Mouse (Mus musculus) ZHBTc4 (cell line): ENCODE measurements at regions not wholly inside any gene's neighbourhood (a gene's known extent, or its start where the extent isn't known, plus 50 kb on each side); places are given as distances from the start of the nearest gene placed in this dataset.
A peak's percentile ranks its signal among the peaks of the same experiment; 100 is the strongest.

ENCODE experiments used
- DNase-seq: peaks from one replicate; pipeline ENCODE4 v3.0.0-alpha.2; 2011; ENCODE audit warnings: low read depth, low spot score

DNA sequence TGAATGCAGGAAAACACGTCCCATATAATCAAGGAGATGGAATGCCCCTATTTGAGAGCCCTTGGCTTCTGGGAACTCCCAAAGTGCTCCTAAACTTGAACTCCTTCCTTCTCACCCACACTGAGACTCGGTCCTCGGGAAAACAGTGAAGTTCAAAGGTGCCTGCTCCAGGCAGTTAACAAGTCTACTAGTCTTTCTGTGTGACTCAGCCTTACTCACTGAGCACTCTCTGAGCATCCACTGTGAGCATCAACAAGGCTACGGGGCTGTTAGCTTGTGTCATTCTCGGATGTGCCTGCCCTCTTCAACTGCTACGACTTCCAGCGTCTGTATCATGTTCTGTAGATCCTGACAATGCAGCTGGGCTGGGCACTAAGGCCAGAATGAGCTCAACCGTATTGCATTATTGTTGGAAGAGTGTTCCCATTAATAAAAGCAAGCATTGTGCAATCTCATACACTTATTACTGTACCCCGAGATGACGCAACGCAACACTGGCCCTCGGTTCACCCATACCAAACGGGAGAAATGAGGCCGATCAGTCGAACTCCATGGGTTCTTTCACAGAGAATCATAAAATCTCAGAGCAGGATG lies 96.1 kb upstream of the Egr2 start:
- no peak for DNase-seq

- no peak for DNase-seq
These were observed 95.4 kb upstream of the Egr2 start for GRCm38 (mm10) chr10:67439844-67440243.

GRCm38 (mm10) chr10:67441243-67441642 lies 94.0 kb upstream of the Egr2 start:
- DNase-seq, result no peak

DNA sequence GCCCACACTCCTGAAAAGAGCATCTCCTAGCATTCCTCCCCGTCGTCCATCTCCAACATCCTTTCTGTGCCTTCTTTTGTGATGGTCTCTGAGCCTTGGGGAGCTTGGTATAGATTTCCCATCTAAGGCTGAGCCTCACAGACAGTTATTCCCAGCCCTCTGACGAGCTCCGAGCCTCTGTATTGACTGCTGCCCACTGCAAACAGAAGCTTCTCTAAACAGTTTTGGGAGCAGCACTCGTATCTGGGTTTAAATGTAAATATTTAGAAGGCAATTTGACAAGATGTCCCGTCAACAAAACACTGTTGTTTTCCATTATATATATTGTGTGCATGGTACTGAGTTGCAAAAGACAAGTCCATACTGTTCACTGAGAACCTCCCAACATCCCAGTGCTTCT lies 86.4 kb upstream of the Egr2 start:
- DNase-seq, result no peak

GRCm38 (mm10) chr10:67454149-67454548 lies 81.1 kb upstream of the Egr2 start:
- DNase-seq, result peak; percentile 15

DNA sequence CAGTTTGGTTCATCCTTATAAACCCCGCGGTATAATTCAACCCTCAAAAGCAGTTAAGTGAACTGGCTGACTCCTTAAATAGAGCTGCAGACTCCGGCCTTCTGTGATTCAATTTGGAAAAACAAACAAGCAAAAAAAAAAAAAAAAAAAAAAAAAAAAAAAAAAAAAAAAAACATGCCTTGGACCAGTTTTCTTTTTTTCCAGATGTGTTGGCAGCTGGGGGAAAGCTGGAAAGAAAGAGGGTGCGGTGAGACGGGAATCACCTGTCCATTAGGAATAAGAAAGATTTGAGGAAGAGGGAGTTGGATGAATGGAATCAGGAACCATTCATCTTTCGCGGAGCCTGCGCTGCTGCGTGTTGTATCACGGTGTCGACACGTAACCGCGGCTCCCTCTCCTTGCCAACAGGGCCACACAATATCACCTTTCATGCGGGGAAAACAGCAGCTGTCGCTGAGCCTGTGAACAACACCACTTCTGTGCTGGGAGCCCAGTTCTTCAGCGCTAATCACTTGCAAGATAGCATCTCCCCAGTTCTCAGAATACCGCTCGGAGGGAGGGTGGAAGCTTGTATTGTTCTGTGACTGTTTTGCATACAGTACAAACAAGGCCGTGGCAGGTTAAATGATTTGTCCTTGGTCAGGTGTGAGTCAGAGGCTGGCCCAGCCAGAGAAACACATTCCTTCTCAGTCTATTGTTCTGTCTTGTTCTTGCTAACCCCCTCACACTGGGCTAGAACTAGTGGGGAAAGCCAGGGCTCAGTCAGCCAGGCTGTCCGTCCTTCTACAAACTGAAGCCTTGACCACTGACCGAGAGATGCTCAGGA lies 76.6 kb upstream of the Egr2 start:
- peak; percentile 88 for DNase-seq

DNA sequence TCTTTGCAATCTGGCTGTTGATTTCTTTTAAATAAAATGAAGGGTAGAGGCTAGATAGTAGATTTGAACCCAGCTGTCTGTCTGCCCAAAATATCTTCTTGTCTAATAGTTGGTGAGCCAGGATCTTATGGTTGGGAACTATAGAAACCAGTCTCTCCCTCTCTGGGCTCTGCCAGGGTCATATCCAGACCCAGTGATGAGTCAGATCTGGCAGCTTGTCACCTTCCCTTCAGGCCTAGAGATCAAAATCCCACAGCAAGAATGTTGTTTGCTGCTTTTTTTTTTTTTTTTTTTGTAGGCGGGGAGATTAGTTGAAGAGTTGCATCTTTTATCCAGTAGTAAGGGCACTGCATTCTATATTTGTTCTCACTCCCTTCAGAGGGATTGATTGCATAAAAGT lies 74.0 kb upstream of the Egr2 start:
- no peak for DNase-seq

GRCm38 (mm10) chr10:67461862-67462261 lies 73.4 kb upstream of the Egr2 start:
- peak; percentile 75 for DNase-seq

DNA sequence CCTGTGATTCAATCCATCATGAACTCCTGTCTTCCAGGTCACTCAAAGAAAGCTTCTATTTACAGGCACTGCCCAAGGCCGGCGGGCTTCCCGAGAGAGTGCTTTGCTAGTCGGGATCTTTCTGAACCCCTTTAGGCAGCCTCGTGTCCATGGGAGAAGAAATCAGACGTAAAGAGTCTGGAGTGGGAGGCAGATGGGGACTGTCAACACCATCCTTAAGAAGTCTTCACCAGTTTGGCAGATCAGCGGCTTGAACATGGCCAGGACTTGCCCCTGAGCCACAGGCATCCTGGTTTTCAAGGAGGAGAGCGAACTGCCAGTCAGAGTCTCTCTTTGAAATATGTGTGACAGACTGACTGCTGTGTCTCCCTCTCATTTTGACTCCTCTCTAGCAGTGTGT lies 66.6 kb upstream of the Egr2 start:
- DNase-seq, result no peak

- no peak for DNase-seq
These were observed 62.3 kb upstream of the Egr2 start for GRCm38 (mm10) chr10:67473016-67473415.

GRCm38 (mm10) chr10:67474336-67474735 lies 60.9 kb upstream of the Egr2 start:
- no peak for DNase-seq

DNA sequence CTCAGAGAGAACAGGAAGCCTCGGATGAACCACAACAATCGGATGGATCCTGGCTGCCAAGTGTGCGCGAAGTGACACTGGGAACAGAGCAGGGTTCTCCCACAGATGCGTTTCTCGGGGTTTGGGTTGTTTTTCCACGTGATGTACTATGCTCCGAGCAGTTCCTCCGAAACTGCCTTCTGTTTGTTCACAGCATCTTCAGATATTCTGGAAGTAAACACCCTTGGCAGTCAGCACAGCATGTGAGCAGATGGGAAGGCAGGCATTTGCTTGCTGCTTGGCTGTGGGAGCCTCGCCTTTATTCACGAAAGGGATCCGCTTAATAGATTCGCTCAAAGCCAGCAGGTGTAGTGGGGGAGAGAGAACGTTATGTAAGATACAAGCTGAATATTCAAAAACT lies 53.0 kb upstream of the Egr2 start:
- DNase-seq, result peak; percentile 28

DNA sequence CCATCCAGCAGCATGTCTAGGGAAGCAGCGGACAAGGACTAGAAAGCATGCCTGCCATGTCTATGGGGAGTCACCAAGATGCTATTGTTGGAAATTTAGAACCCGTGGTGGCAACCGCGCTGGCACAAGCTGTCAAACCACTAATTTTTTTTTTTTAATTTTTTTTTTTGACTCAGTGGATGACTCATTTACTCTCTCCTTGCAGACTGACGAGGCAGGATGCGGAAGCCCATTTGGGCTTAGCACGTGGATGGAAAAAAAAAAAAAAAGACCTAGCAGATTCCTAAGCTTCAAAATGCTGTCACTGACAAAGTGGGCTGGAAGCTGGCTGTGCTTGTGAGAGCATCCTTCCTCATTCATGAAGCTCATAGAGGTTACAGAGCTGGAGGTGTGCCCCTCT lies 51.9 kb upstream of the Egr2 start:
- no peak for DNase-seq

- DNase-seq, result no peak
These were observed 51.1 kb upstream of the Egr2 start for GRCm38 (mm10) chr10:67484091-67484745.
